Mouse (Mus musculus): Measurements from ENCODE around the gene Hspa12a. TPM values are rescaled to one million over a fixed set of nuclear protein-coding genes. Genes with fewer than 3 reads are reported as not detected.

The Hspa12a gene
- polyA plus RNA-seq, 1 experiment from 2014 or later = 0.28 TPM

GRCm38 (mm10) chr19:58833639-58834180, 109.7 kb downstream of the Hspa12a start:
- Histone ChIP-seq H3K36me3 (replicated peaks; ENCODE audit: insufficient read depth, low read length) (no peaks in the 10 kb centered on the region), H3K4me1 (ENCODE audit: insufficient read depth) (no peaks in the 10 kb centered on the region), H3K9ac (replicated peaks) (no peak overlapping the region), H3K4me2 (ENCODE audit: low read depth, low read length) (no peak overlapping the region), H3K27me3 (ENCODE audit: insufficient read depth, low read length) (no peaks in the 10 kb centered on the region), H3K9me3 (ENCODE audit: low read length) (no peaks in the 10 kb centered on the region), H3K27ac (ENCODE audit: low read depth) (0 out of 2 replicates have a peak overlapping the region, but pooled peaks have one; percentile 18), H3K4me3 (ENCODE audit: low read depth, low read length) (no peak overlapping the region)
- no peak for DNase-seq
- 70% methylated on average over 13 of the region's 13 CpGs for WGBS (ENCODE audit: insufficient replicate concordance)
- TF ChIP-seq EP300 (IDR thresholded peaks at IDR 0.05; ENCODE audit: low read depth) (no peak), CTCF (IDR thresholded peaks at IDR 0.05; ENCODE audit: low read depth) (no peak)
- no peak for ATAC-seq

DNA sequence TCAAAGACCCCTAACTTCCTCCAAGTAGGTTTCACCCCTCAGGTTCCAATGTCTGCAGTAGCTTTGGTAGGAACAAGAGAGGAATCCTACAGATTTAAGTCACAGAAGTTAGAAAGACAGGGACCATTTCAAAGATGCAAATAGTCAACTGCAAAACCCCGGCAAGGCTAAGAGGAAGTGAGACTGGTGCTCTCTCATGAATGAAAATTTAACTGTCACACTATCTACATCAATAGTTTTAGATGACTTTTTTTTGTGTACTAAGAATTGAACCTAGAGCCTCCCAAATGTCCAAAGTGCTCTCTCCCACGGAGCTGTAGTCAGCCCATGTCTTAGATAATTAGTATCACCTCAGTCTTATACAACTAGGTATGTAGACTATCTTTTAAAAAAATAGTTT, 110.5 kb downstream of the Hspa12a start:
- no peaks in the 10 kb centered on the region for H3K36me3 ChIP-seq (replicated peaks; ENCODE audit: insufficient read depth, low read length)
- DNase-seq = no peak
- H3K4me3 ChIP-seq (ENCODE audit: low read depth, low read length) = no peak overlapping the region
- H3K4me2 ChIP-seq (ENCODE audit: low read depth, low read length) = no peak overlapping the region
- WGBS (ENCODE audit: insufficient replicate concordance) = 42% methylated on average over 2 of the region's 2 CpGs
- H3K9me3 ChIP-seq (ENCODE audit: low read length) = no peaks in the 10 kb centered on the region
- no peaks in the 10 kb centered on the region for H3K4me1 ChIP-seq (ENCODE audit: insufficient read depth)
- no peaks in the 10 kb centered on the region for H3K27me3 ChIP-seq (ENCODE audit: insufficient read depth, low read length)
- no peak for ATAC-seq
- 0 out of 2 replicates have a peak overlapping the region, but pooled peaks have one; percentile 18 for H3K27ac ChIP-seq (ENCODE audit: low read depth)
- H3K9ac ChIP-seq (replicated peaks) = no peak overlapping the region
- TF ChIP-seq EP300 (IDR thresholded peaks at IDR 0.05; ENCODE audit: low read depth) (no peak), CTCF (IDR thresholded peaks at IDR 0.05; ENCODE audit: low read depth) (no peak)

DNA sequence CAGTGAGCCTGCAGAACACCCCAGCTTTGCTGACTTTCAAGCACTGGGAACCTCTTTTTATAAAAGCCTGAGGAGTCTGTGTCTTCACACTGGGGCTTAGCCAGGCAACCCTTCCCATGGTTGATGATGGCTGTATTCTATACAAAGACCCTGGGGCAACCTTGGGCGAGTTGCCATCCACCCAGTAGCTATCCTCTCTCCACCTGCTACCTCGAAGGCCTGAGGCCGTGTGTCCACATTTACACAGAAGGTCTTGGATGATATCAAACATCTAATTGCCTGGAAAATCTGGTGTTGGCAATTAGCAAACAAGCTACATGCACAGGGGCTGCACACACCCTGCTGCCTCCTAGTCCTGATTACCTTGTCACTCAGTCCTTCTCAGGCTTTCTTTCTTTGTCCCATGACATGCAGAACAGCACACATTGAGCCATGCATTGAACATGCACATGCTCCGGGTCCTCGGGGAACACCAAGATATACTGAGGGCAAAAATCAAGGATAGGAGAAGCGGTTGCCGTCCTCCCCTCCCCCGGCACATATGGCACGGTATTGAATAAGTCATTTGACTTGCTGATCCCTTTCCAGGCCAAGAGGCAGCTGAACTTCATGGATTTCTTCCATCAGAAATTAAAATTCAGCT, 112.1 kb downstream of the Hspa12a start:
- no peak overlapping the region for H3K27ac ChIP-seq (ENCODE audit: low read depth)
- ATAC-seq (no peak), DNase-seq (no peak)
- TF ChIP-seq EP300 (IDR thresholded peaks at IDR 0.05; ENCODE audit: low read depth) = no peak
- TF ChIP-seq CTCF (IDR thresholded peaks at IDR 0.05; ENCODE audit: low read depth) = no peak
- H3K4me1 ChIP-seq (ENCODE audit: insufficient read depth) = no peaks in the 10 kb centered on the region
- WGBS (ENCODE audit: insufficient replicate concordance) = 76% methylated on average over 9 of the region's 9 CpGs
- H3K36me3 ChIP-seq (replicated peaks; ENCODE audit: insufficient read depth, low read length) = no peaks in the 10 kb centered on the region
- H3K9ac ChIP-seq (replicated peaks) = no peak overlapping the region
- no peaks in the 10 kb centered on the region for H3K27me3 ChIP-seq (ENCODE audit: insufficient read depth, low read length)
- H3K4me2 ChIP-seq (ENCODE audit: low read depth, low read length) = no peak overlapping the region
- no peaks in the 10 kb centered on the region for H3K9me3 ChIP-seq (ENCODE audit: low read length)
- H3K4me3 ChIP-seq (ENCODE audit: low read depth, low read length) = no peak overlapping the region

- Histone ChIP-seq H3K27me3 (ENCODE audit: insufficient read depth, low read length) (no peaks in the 10 kb centered on the region), H3K4me2 (ENCODE audit: low read depth, low read length) (no peak overlapping the region), H3K36me3 (replicated peaks; ENCODE audit: insufficient read depth, low read length) (no peaks in the 10 kb centered on the region), H3K9me3 (ENCODE audit: low read length) (no peaks in the 10 kb centered on the region), H3K27ac (ENCODE audit: low read depth) (no peak overlapping the region), H3K9ac (replicated peaks) (no peak overlapping the region), H3K4me3 (ENCODE audit: low read depth, low read length) (no peak overlapping the region), H3K4me1 (ENCODE audit: insufficient read depth) (no peaks in the 10 kb centered on the region)
- TF ChIP-seq EP300 (IDR thresholded peaks at IDR 0.05; ENCODE audit: low read depth) (no peak), CTCF (IDR thresholded peaks at IDR 0.05; ENCODE audit: low read depth) (no peak)
- 84% methylated on average over 7 of the region's 7 CpGs for WGBS (ENCODE audit: insufficient replicate concordance)
- ATAC-seq = no peak
- DNase-seq = no peak
Observed at GRCm38 (mm10) chr19:58830182-58830581, 113.3 kb downstream of the Hspa12a start.

GRCm38 (mm10) chr19:58829575-58829974, 113.9 kb downstream of the Hspa12a start:
- 80% methylated on average over 5 of the region's 5 CpGs for WGBS (ENCODE audit: insufficient replicate concordance)
- Histone ChIP-seq H3K4me2 (ENCODE audit: low read depth, low read length) (no peak overlapping the region), H3K9ac (replicated peaks) (no peak overlapping the region), H3K4me1 (ENCODE audit: insufficient read depth) (no peaks in the 10 kb centered on the region), H3K27ac (ENCODE audit: low read depth) (no peak overlapping the region), H3K36me3 (replicated peaks; ENCODE audit: insufficient read depth, low read length) (no peaks in the 10 kb centered on the region), H3K27me3 (ENCODE audit: insufficient read depth, low read length) (no peaks in the 10 kb centered on the region), H3K4me3 (ENCODE audit: low read depth, low read length) (no peak overlapping the region), H3K9me3 (ENCODE audit: low read length) (no peaks in the 10 kb centered on the region)
- ATAC-seq = no peak
- no peak for TF ChIP-seq EP300 (IDR thresholded peaks at IDR 0.05; ENCODE audit: low read depth)
- TF ChIP-seq CTCF (IDR thresholded peaks at IDR 0.05; ENCODE audit: low read depth) = no peak
- no peak for DNase-seq

DNA sequence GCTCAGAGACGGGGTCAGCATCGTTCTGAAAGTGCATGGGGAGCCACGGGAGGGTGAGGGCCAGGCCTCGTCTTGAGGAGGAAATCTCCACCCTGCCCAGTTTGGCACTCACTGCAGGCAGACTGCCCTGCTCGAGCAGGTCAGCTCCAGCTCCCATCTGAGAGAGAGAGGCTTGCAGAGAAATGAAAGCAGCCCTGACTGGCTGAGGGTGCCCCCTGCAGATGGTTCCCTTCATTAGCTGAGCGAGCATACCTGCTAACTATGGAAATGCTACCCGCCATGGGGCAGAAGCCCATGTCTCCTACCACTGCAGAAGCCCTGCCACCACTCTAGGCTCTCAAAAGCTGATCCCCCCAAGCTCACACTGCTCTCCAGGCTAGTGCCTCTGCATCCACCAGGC, 115.8 kb downstream of the Hspa12a start:
- no peak for DNase-seq
- TF ChIP-seq CTCF (IDR thresholded peaks at IDR 0.05; ENCODE audit: low read depth) (no peak), EP300 (IDR thresholded peaks at IDR 0.05; ENCODE audit: low read depth) (no peak)
- WGBS (ENCODE audit: insufficient replicate concordance) = 54% methylated on average over 7 of the region's 7 CpGs
- no peak for ATAC-seq
- no peak overlapping the region for H3K27ac ChIP-seq (ENCODE audit: low read depth)
- H3K4me3 ChIP-seq (ENCODE audit: low read depth, low read length) = no peak overlapping the region
- no peaks in the 10 kb centered on the region for H3K9me3 ChIP-seq (ENCODE audit: low read length)
- no peaks in the 10 kb centered on the region for H3K4me1 ChIP-seq (ENCODE audit: insufficient read depth)
- no peak overlapping the region for H3K4me2 ChIP-seq (ENCODE audit: low read depth, low read length)
- no peaks in the 10 kb centered on the region for H3K27me3 ChIP-seq (ENCODE audit: insufficient read depth, low read length)
- no peaks in the 10 kb centered on the region for H3K36me3 ChIP-seq (replicated peaks; ENCODE audit: insufficient read depth, low read length)
- H3K9ac ChIP-seq (replicated peaks) = no peak overlapping the region
